20 mouse cellular contexts compared by ENCODE assay signal in genomic region chr1:126745482-126746136, GRCm38 (mm10).
DNase-seq lines count a peak whose midpoint lies in the region; ATAC-seq and TF ChIP-seq lines count a peak whose summit lies in the region.
"Had no signal": no experiment of that assay in that cellular context is flagged by ENCODE, and none has a peak within 500 bp of the region (broad histone marks: within the 10 kb centered on the region; RNA-seq: fewer than 3 reads in every experiment).

No protein-coding gene starts in this region.

- no peak for ATAC-seq in forebrain, postnatal 0 days
- ATAC-seq in midbrain, embryonic 13.5 days: peak; percentile 48; the same call in 1 of the 2 replicates
- no peak for ATAC-seq in midbrain, postnatal 0 days (ENCODE audit: low FRiP score)
- ATAC-seq: intestine, embryonic 16.5 days had no signal

- H3K36me3 ChIP-seq in forebrain, embryonic 10.5 days (replicated peaks): no peaks in the 10 kb centered on the region
- H3K36me3 ChIP-seq in forebrain, postnatal 0 days (ENCODE audit: insufficient read depth): no peaks in the 10 kb centered on the region
- no peaks in the 10 kb centered on the region for H3K36me3 ChIP-seq in midbrain, embryonic 13.5 days
- H3K36me3 ChIP-seq in midbrain, postnatal 0 days (ENCODE audit: insufficient read depth, low read length): no peaks in the 10 kb centered on the region
- H3K36me3 ChIP-seq: embryonic facial prominence, embryonic 13.5 days; stomach, embryonic 15.5 days had no signal

- TF ChIP-seq CTCF in forebrain, postnatal 0 days (IDR thresholded peaks at IDR 0.05; ENCODE audit: low read depth): no peak
- TF ChIP-seq CTCF in midbrain, postnatal 0 days (IDR thresholded peaks at IDR 0.05): no peak

- 11% methylated on average over 4 of the region's 4 CpGs for WGBS in forebrain, embryonic 10.5 days
- 13% methylated on average over 4 of the region's 4 CpGs for WGBS in forebrain, postnatal 0 days
- 3% methylated on average over 4 of the region's 4 CpGs for WGBS in midbrain, embryonic 13.5 days
- WGBS in midbrain, postnatal 0 days: 19% methylated on average over 4 of the region's 4 CpGs

- H3K27me3 ChIP-seq in forebrain, embryonic 10.5 days (ENCODE audit: poor library complexity, severe bottlenecking): peaks cover 39% of the 10 kb centered on the region
- H3K27me3 ChIP-seq in forebrain, postnatal 0 days (ENCODE audit: insufficient read depth, low read length): no peaks in the 10 kb centered on the region
- H3K27me3 ChIP-seq in midbrain, embryonic 13.5 days: peaks cover 3% of the 10 kb centered on the region; the same call in 1 of the 2 replicates
- no peaks in the 10 kb centered on the region for H3K27me3 ChIP-seq in midbrain, postnatal 0 days (ENCODE audit: insufficient read depth, low read length)
- H3K27me3 ChIP-seq: CH12.LX; embryonic facial prominence, embryonic 13.5 days; stomach, embryonic 15.5 days had no signal

- H3K4me3 ChIP-seq in forebrain, embryonic 10.5 days: no peak overlapping the region
- no peak overlapping the region for H3K4me3 ChIP-seq in forebrain, postnatal 0 days (ENCODE audit: low read depth, low read length)
- H3K4me3 ChIP-seq in midbrain, embryonic 13.5 days (replicated peaks): no peak overlapping the region
- H3K4me3 ChIP-seq in midbrain, postnatal 0 days (ENCODE audit: low read depth, low read length): no peak overlapping the region
- H3K4me3 ChIP-seq: embryonic facial prominence, embryonic 13.5 days; myocyte; stomach, embryonic 15.5 days had no signal

- no peak overlapping the region for H3K4me2 ChIP-seq in forebrain, postnatal 0 days (ENCODE audit: low read depth)
- no peak overlapping the region for H3K4me2 ChIP-seq in midbrain, embryonic 13.5 days (replicated peaks)
- H3K4me2 ChIP-seq in midbrain, postnatal 0 days (ENCODE audit: low read depth, low read length, poor library complexity, severe bottlenecking): no peak overlapping the region
- H3K4me2 ChIP-seq: embryonic facial prominence, embryonic 13.5 days; liver, embryonic 11.5 days; lung, embryonic 14.5 days; stomach, embryonic 15.5 days had no signal

- H3K9ac ChIP-seq in forebrain, postnatal 0 days: no peak overlapping the region
- no peak overlapping the region; the same call in 1 of the 2 replicates for H3K9ac ChIP-seq in midbrain, embryonic 13.5 days (replicated peaks)
- no peak overlapping the region for H3K9ac ChIP-seq in midbrain, postnatal 0 days (replicated peaks; ENCODE audit: low read length, poor library complexity, severe bottlenecking)
- H3K9ac ChIP-seq: embryonic facial prominence, embryonic 13.5 days; lung, embryonic 14.5 days; stomach, embryonic 15.5 days had no signal

- H3K9me3 ChIP-seq in forebrain, embryonic 10.5 days: no peaks in the 10 kb centered on the region
- no peaks in the 10 kb centered on the region for H3K9me3 ChIP-seq in forebrain, postnatal 0 days (ENCODE audit: low read length)
- peaks cover 4% of the 10 kb centered on the region; the same call in 1 of the 2 replicates for H3K9me3 ChIP-seq in midbrain, embryonic 13.5 days
- no peaks in the 10 kb centered on the region for H3K9me3 ChIP-seq in midbrain, postnatal 0 days (ENCODE audit: low read length)
- H3K9me3 ChIP-seq: embryonic facial prominence, embryonic 13.5 days; stomach, embryonic 15.5 days had no signal

- DNase-seq in forebrain, embryonic 10.5 days (ENCODE audit: extremely low spot score, low spot score): peak; percentile 48
- DNase-seq in forebrain, postnatal 0 days: no peak
- DNase-seq in midbrain, postnatal 0 days (ENCODE audit: low spot score): no peak
- peak; percentile 51 for DNase-seq in neural tube, embryonic 10.5 days (ENCODE audit: extremely low spot score, low spot score)
- no peak for DNase-seq in layer of hippocampus, postnatal 25 days (ENCODE audit: extremely low spot score in 1 of 2, low spot score in 1 of 2)
- DNase-seq in gastrocnemius, adult 18-20 months (ENCODE audit: low spot score): no peak
- no peak for DNase-seq in thymus, adult 18-20 months
- DNase-seq: adrenal gland, postnatal 25 days; cerebellum, adult 9-11 months; gastrocnemius, postnatal 10 days; heart, postnatal 36 days; kidney, postnatal 10 days; lung, embryonic 14.5 days had no signal

- H3K4me1 ChIP-seq in forebrain, embryonic 10.5 days: peaks cover 26% of the 10 kb centered on the region
- H3K4me1 ChIP-seq in forebrain, postnatal 0 days (ENCODE audit: insufficient read depth): no peaks in the 10 kb centered on the region
- H3K4me1 ChIP-seq in midbrain, embryonic 13.5 days (replicated peaks): peaks cover 15% of the 10 kb centered on the region
- H3K4me1 ChIP-seq in midbrain, postnatal 0 days (ENCODE audit: insufficient read depth, low read length): no peaks in the 10 kb centered on the region
- H3K4me1 ChIP-seq: stomach, embryonic 15.5 days had no signal

- peak overlapping the region; percentile 82 for H3K27ac ChIP-seq in forebrain, embryonic 10.5 days
- H3K27ac ChIP-seq in forebrain, postnatal 0 days (ENCODE audit: low read depth, low read length): no peak overlapping the region
- peak overlapping the region; percentile 49; the same call in 1 of the 2 replicates for H3K27ac ChIP-seq in midbrain, embryonic 13.5 days
- H3K27ac ChIP-seq in midbrain, postnatal 0 days (ENCODE audit: low read depth, low read length): no peak overlapping the region
- H3K27ac ChIP-seq: embryonic facial prominence, embryonic 13.5 days; stomach, embryonic 15.5 days had no signal

Comparison
In these comparisons a context has a peak if more than half of its experiments do, and no peak if none do; other contexts are left out.
1. DNase-seq: peak in forebrain, embryonic 10.5 days (single experiment) and neural tube, embryonic 10.5 days (single experiment); none in forebrain, postnatal 0 days (single experiment), midbrain, postnatal 0 days (single experiment), layer of hippocampus, postnatal 25 days (0 of 2), gastrocnemius, adult 18-20 months (single experiment) and thymus, adult 18-20 months (0 of 2).
2. H3K27ac ChIP-seq: peak in forebrain, embryonic 10.5 days (single experiment) and midbrain, embryonic 13.5 days (single experiment); none in forebrain, postnatal 0 days (single experiment) and midbrain, postnatal 0 days (single experiment).